Mouse (Mus musculus) bone marrow macrophage, adult 2 months (primary cell): ENCODE results near the gene Ptgds.

Experiments
- CTCF ChIP-seq: IDR thresholded peaks from 2 replicates; pipeline ENCODE4 v1.5.1; 2012; ENCODE audit warnings: low read depth, mild to moderate bottlenecking, low read length, moderate library complexity
- POLR2A ChIP-seq: IDR thresholded peaks from 2 replicates; pipeline ENCODE4 v1.6.1; 2012; ENCODE audit warnings: mild to moderate bottlenecking, low read depth, low read length, borderline replicate concordance

DNA sequence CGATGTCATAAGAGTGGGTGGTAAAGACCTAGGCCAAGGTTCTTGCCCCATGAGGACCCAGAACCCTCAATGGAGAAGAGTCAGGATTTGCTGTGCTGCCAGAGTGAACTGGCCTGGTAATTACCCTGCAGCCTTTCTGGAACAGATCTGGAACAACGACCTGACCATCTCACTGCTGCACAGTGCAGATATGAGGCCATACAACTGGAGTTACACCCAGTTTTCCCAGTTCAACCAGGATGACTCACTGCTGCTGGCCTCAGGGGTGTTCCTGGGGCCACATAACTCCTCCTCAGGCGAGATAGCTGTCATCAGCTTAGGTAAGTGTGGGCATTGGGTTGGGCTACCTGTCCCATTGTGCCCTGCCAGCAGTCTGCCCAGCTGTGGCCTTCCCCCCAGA lies 32.9 kb upstream of the Ptgds start:
- no peak for TF ChIP-seq CTCF
- TF ChIP-seq POLR2A = no peak
